Mouse (Mus musculus): Measurements from ENCODE around the gene Snx33.
"Not testable (repeated sequence)": the region's sequence is repeated elsewhere in the genome, so short reads cannot be mapped to it uniquely, and the experiment has no call there.

- not testable (repeated sequence) for TF ChIP-seq CTCF, EP300 (IDR thresholded peaks at IDR 0.05; ENCODE audit: low read depth)
Measured at GRCm38 (mm10) chr9:56948699-56949098, 20.5 kb upstream of the Snx33 start.
